Mouse (Mus musculus) midbrain, embryonic 12.5 days (tissue): ENCODE measurements around the gene Srbd1. TPM values are rescaled to one million over a fixed set of nuclear protein-coding genes. Genes with fewer than 3 reads are reported as not detected.

Source experiments
- polyA plus RNA-seq: library from polyadenylated mRNA; unstranded; fragments of >200 nt; fragmentation: Nextera tagmentation; extraction: Ambion mirVana; gene quantifications from 2 replicates; pipeline ENCODE4 v1.2.1, GENCODE M21; 2016

The Srbd1 gene
- polyA plus RNA-seq, 1 experiment from 2014 or later = 22.9 TPM

Other genes starting within 250 kb of the Srbd1 start
- gene Prkce, start 22.6 kb upstream of the Srbd1 start, polyA plus RNA-seq = 5.3 and 5.8 TPM in 2 replicates